Mouse (Mus musculus): ENCODE measurements at regions not wholly inside any gene's neighbourhood (a gene's known extent, or its start where the extent isn't known, plus 50 kb on each side); places are given as distances from the start of the nearest gene placed in this dataset.
"Not testable (repeated sequence)": the region's sequence is repeated elsewhere in the genome, so short reads cannot be mapped to it uniquely, and the experiment has no call there.

GRCm38 (mm10) chr15:8767624-8768571 is 57.3 kb upstream of the Slc1a3 start:
- no peak for DNase-seq (ENCODE audit: low spot score)

- not testable (repeated sequence) for DNase-seq (ENCODE audit: low spot score)
These were observed 55.6 kb upstream of the Slc1a3 start for GRCm38 (mm10) chr15:8766208-8766607.

DNA sequence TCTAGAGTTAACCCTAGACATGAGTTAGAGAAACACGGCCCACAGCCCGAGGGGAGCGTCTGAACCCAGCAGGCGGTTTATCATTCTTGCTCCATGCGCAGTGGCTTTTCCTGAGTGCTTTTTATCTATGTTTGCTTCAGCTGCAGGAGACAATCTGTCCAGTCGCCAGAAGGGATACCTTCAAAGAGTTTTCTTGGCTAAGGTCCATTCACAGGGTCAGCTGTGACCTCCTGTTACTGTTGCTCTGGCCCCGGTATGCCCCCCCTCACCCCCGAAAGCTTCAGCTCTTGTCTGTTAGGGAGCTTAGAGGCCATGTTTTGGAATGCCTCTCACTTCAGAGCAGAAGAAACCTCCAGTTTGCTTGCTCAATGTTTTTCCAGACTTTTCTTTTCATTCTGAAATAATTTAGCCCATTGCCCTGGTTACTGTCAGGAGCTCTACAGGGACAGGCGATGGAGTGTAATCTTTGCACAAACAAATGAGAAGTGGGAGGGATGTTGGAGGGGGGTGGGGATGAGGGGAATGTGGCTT is 51.2 kb upstream of the Slc1a3 start:
- no peak for DNase-seq (ENCODE audit: low spot score)

DNA sequence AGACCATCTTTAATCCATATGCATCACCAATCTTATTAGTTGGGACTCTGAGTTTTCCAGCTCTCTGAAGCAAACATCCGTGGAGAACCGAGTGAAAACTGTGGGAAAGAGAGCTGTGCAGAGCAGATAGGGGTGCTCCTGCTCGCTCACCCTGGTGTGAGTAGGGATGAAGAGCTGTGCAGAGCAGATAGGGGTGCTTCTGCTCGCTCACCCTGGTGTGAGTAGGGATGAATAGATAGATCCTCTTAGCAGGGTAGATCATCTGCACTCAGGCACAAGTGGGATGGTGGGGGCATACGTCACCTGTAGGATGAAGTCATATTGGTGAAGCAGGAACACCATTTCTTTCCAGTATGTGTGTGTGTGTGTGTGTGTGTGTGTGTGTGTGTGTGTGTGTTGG is 50.6 kb upstream of the Slc1a3 start:
- DNase-seq (ENCODE audit: low spot score), result no peak
